Mouse (Mus musculus) embryonic facial prominence, embryonic 13.5 days (tissue): ENCODE results near the gene Fndc5. TPM values are rescaled to one million over a fixed set of nuclear protein-coding genes. Genes with fewer than 3 reads are reported as not detected.

ENCODE experiments used
- ATAC-seq: fragments of 200-750 bp; cut with Nextera tagmentation; 2 replicates; pipeline ENCODE4 v1.8.0; 2017; ENCODE audit warnings: low read depth; ENCODE audit not compliant: insufficient number of reproducible peaks, insufficient read depth, low FRiP score, low TSS enrichment
- H3K27ac ChIP-seq: fragments of 300-500 bp; sonication (generic); 2 replicates; pipeline ENCODE4 v1.5.1; 2015; ENCODE audit warnings: moderate library complexity, mild to moderate bottlenecking, inconsistent platforms
- H3K27me3 ChIP-seq: fragments of 300-500 bp; sonication (generic); 2 replicates; pipeline ENCODE4 v1.6.1; 2015; ENCODE audit warnings: mild to moderate bottlenecking, inconsistent platforms
- H3K36me3 ChIP-seq: fragments of 300-500 bp; sonication (generic); 2 replicates; pipeline ENCODE4 v1.6.1; 2015; ENCODE audit warnings: mild to moderate bottlenecking, inconsistent platforms
- H3K4me1 ChIP-seq: fragments of 300-500 bp; sonication (generic); 2 replicates; pipeline ENCODE4 v1.6.1; 2015; ENCODE audit warnings: inconsistent platforms
- H3K4me2 ChIP-seq: fragments of 300-500 bp; sonication (generic); 2 replicates; pipeline ENCODE4 v1.6.1; 2015; ENCODE audit warnings: moderate library complexity, mild to moderate bottlenecking, inconsistent platforms
- H3K4me3 ChIP-seq: fragments of 300-500 bp; sonication (generic); 2 replicates; pipeline ENCODE4 v1.5.1; 2015; ENCODE audit warnings: mild to moderate bottlenecking, inconsistent platforms
- H3K9ac ChIP-seq: fragments of 300-500 bp; sonication (generic); 2 replicates; pipeline ENCODE4 v1.6.1; 2015; ENCODE audit warnings: mild to moderate bottlenecking, inconsistent platforms
- H3K9me3 ChIP-seq: fragments of 300-500 bp; sonication (generic); 2 replicates; pipeline ENCODE4 v1.6.1; 2016; ENCODE audit warnings: inconsistent platforms
- WGBS: fragments of 180-500 bp; shearing (Covaris S2); methylation state at CpG from one replicate; pipeline ENCODE4 v1.1.7; 2015; ENCODE audit warnings: mixed read lengths; 5-methylcytosine and 5-hydroxymethylcytosine counted together
- polyA plus RNA-seq: library from polyadenylated mRNA; unstranded; fragments of >200 nt; fragmentation: Nextera tagmentation; extraction: Ambion mirVana; gene quantifications from 2 replicates; pipeline ENCODE4 v1.2.1, GENCODE M21; 2015

The Fndc5 gene
- polyA plus RNA-seq, 1 experiment from 2014 or later = 4.7 TPM

- 84% methylated on average over 5 of the region's 5 CpGs for WGBS
- no peak overlapping the region for H3K9ac ChIP-seq
- no peak for ATAC-seq
Observed at GRCm38 (mm10) chr4:129157541-129157940, 20.7 kb downstream of the Fndc5 start.

GRCm38 (mm10) chr4:129158549-129158948 is 21.8 kb downstream of the Fndc5 start:
- H3K9ac ChIP-seq = no peak overlapping the region
- no peaks in the 10 kb centered on the region for H3K27me3 ChIP-seq
- ATAC-seq = no peak
- H3K4me3 ChIP-seq = no peak overlapping the region
- no peaks in the 10 kb centered on the region for H3K4me1 ChIP-seq
- peaks cover 64% of the 10 kb centered on the region for H3K36me3 ChIP-seq
- H3K9me3 ChIP-seq = no peaks in the 10 kb centered on the region
- 79% methylated on average over 3 of the region's 3 CpGs for WGBS
- no peak overlapping the region for H3K27ac ChIP-seq
- no peak overlapping the region for H3K4me2 ChIP-seq

More at GRCm38 (mm10) chr4:129157541-129157940, 20.7 kb downstream of the Fndc5 start:
- no peak overlapping the region for H3K27ac ChIP-seq
- no peaks in the 10 kb centered on the region for H3K4me1 ChIP-seq
- H3K36me3 ChIP-seq = peaks cover 65% of the 10 kb centered on the region
- H3K4me2 ChIP-seq = no peak overlapping the region
- H3K4me3 ChIP-seq = no peak overlapping the region
- H3K9me3 ChIP-seq = no peaks in the 10 kb centered on the region
- H3K27me3 ChIP-seq = no peaks in the 10 kb centered on the region

- no peak overlapping the region for H3K9ac ChIP-seq
- H3K9me3 ChIP-seq = no peaks in the 10 kb centered on the region
- peaks cover 63% of the 10 kb centered on the region for H3K36me3 ChIP-seq
- H3K27ac ChIP-seq = no peak overlapping the region
- H3K27me3 ChIP-seq = no peaks in the 10 kb centered on the region
- no peaks in the 10 kb centered on the region for H3K4me1 ChIP-seq
- H3K4me3 ChIP-seq = no peak overlapping the region
- 94% methylated on average over 1 of the region's 1 CpGs for WGBS
- H3K4me2 ChIP-seq = no peak overlapping the region
- no peak for ATAC-seq
Observed at GRCm38 (mm10) chr4:129161076-129161475, 24.3 kb downstream of the Fndc5 start.

DNA sequence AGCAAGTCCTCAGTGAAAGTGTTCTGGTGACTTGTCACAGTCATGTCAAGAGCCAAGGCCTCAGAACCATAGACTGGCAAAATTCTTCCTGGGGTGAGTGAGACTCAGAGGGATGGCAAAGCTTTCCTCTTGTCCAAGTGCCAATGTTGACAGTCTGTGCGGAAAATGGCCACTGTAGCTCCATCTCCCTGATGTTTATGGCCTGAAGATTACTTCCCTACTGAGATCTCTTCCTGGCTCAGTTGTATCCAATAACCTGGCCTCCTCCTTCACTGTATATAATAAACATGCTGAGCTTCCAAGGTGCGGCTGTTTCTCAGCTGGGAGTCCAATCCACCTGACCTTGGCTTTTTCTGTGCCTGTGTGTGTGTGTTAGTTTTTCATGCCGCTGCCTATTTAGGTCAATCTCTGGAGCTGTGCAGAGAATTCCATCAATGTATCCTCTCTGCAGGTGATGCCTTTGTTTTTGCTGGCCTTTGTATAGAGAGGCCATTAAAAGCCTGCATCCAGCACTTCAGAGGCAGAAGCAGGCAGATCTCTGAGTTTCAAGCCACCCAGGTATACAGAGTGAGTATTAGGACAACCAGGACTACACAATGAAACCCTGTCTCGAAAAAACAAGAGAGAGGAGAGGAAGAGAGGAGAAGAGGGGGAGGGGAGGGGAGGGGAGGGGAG is 24.9 kb downstream of the Fndc5 start:
- no peak overlapping the region for H3K4me3 ChIP-seq
- H3K27ac ChIP-seq = no peak overlapping the region
- 90% methylated on average over 4 of the region's 4 CpGs for WGBS
- no peak for ATAC-seq
- H3K27me3 ChIP-seq = no peaks in the 10 kb centered on the region
- peaks cover 63% of the 10 kb centered on the region for H3K36me3 ChIP-seq
- no peak overlapping the region for H3K9ac ChIP-seq
- no peaks in the 10 kb centered on the region for H3K4me1 ChIP-seq
- H3K9me3 ChIP-seq = no peaks in the 10 kb centered on the region
- no peak overlapping the region for H3K4me2 ChIP-seq

GRCm38 (mm10) chr4:129172529-129172928 is 35.7 kb downstream of the Fndc5 start:
- 71% methylated on average over 1 of the region's 1 CpGs for WGBS
- H3K9me3 ChIP-seq = no peaks in the 10 kb centered on the region
- H3K4me2 ChIP-seq = no peak overlapping the region
- peaks cover 68% of the 10 kb centered on the region for H3K36me3 ChIP-seq
- ATAC-seq = no peak
- no peak overlapping the region for H3K27ac ChIP-seq
- no peaks in the 10 kb centered on the region for H3K27me3 ChIP-seq
- H3K4me1 ChIP-seq = no peaks in the 10 kb centered on the region
- no peak overlapping the region for H3K9ac ChIP-seq
- no peak overlapping the region for H3K4me3 ChIP-seq

- WGBS = 51% methylated on average over 1 of the region's 1 CpGs
- Histone ChIP-seq H3K4me3 (no peak overlapping the region), H3K4me1 (no peaks in the 10 kb centered on the region), H3K27ac (no peak overlapping the region), H3K27me3 (no peaks in the 10 kb centered on the region), H3K4me2 (no peak overlapping the region), H3K36me3 (peaks cover 67% of the 10 kb centered on the region), H3K9ac (no peak overlapping the region), H3K9me3 (no peaks in the 10 kb centered on the region)
- no peak for ATAC-seq
Observed at GRCm38 (mm10) chr4:129179560-129179959, 42.8 kb downstream of the Fndc5 start.

DNA sequence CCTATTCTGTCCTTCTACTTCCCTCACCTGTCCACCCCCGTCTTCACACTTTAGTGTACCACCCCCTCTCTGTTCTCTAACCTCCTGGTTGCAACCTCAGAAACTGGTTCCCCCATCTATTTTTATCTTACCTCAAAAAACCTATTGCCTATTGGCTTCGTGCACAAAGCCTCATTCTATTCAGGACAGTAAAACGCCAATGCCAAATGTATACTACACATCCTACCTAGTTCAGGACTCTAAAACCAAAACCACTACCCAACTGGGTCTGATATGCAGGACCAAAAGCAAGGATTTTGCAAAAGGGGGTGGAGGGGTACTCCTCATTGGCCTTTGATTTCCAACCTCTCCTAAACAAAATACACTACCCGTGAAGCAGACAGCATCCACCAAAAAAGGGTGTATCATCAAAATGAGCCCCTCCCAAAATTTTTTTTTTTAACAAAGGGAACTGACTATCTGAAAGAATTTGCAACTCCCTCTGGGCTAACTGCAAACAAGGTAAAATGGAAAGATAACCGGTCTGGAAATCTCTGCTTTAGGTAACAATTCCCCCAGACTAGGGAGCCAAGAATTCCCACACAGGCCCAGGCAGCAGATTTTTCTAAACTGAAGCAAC is 51.4 kb downstream of the Fndc5 start:
- H3K36me3 ChIP-seq = peaks cover 4% of the 10 kb centered on the region; the same call in 1 of the 2 replicates
- H3K9ac ChIP-seq = peak overlapping the region; percentile 86
- 37% methylated on average over 5 of the region's 5 CpGs for WGBS

GRCm38 (mm10) chr4:129188803-129189541 is 52.2 kb downstream of the Fndc5 start:
- peak; percentile 32; the same call in 1 of the 2 replicates for ATAC-seq
- Histone ChIP-seq H3K9ac (peak overlapping the region; percentile 86), H3K4me3 (peak overlapping the region; percentile 65), H3K36me3 (peaks cover 2% of the 10 kb centered on the region; the same call in 1 of the 2 replicates), H3K27me3 (no peaks in the 10 kb centered on the region), H3K27ac (peak overlapping the region; percentile 94), H3K9me3 (no peaks in the 10 kb centered on the region), H3K4me1 (peaks cover 27% of the 10 kb centered on the region), H3K4me2 (peak overlapping the region; percentile 66)
- under 1% methylated on average over 58 of the region's 74 CpGs for WGBS

More for the DNA sequence above, 51.4 kb downstream of the Fndc5 start:
- Histone ChIP-seq H3K27me3 (no peaks in the 10 kb centered on the region), H3K27ac (peak overlapping the region; percentile 94), H3K4me1 (peaks cover 27% of the 10 kb centered on the region), H3K9me3 (no peaks in the 10 kb centered on the region), H3K4me3 (peak overlapping the region; percentile 65), H3K4me2 (peak overlapping the region; percentile 66)
- ATAC-seq = no peak

DNA sequence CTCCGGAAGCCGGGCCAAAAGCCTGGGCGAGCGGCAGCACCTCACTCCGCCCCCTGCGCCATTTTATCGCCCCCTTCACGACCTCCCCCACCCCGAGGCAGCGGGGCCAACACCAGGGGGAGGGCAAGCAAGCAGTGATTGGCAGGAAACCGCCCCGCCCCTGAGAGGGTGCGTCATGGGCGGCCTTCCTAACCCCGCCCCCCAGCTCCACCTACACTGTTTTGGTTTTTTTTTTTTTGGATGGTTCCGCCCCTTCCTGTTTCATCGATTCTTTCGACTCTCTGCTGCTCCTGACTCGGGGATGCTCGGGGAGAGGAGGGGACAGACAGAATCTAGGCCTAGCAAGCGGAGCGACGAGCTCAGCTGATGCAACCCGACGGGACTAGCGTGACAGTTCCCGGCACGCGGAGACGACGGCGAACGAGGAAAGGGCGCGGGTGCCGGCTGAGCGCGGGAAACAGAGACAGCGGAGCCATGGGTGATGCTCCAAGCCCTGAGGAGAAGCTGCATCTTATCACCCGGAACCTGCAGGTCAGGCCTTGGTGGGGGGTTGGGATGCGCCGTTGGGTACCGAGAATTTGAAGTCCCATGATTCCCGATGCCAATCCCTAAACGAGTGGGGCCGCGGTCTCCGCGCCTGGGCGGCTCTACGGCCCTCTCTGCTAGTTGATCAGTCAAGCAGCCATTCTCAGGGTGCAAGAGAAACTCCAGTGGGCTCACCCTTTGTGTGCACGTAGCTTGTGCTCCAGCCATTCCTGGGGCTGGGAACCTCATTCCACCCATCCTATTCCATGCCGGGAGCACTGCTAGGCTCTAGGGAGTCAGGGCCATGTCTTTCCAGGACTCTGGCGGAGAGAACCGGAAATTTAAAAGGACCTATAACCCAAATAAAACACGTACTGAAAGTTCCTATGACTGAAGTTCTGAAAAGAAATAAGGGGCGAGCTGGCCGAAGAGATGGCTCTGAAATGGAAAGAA is 53.0 kb downstream of the Fndc5 start, which contains the start of the genes S100pbp and Yars:
Gene S100pbp (minus strand): TSS at position 186 of the 978 bp plus-strand sequence.
Gene Yars (plus strand): TSS at position 219 of the 978 bp plus-strand sequence.
- under 1% methylated on average over 57 of the region's 58 CpGs for WGBS
- Histone ChIP-seq H3K9ac (peak within 1 kb of the TSS; percentile 86), H3K27me3 (no peaks in the 10 kb centered on the region), H3K4me2 (peak within 1 kb of the TSS; percentile 86), H3K4me3 (peak within 1 kb of the TSS; percentile 65), H3K36me3 (peaks cover 11% of the 10 kb centered on the region), H3K27ac (peak within 1 kb of the TSS; percentile 94), H3K4me1 (peaks cover 27% of the 10 kb centered on the region), H3K9me3 (no peaks in the 10 kb centered on the region)
- peak; percentile 84 for ATAC-seq

GRCm38 (mm10) chr4:129190538-129190937 is 53.7 kb downstream of the Fndc5 start:
- WGBS = 4% methylated on average over 12 of the region's 12 CpGs
- Histone ChIP-seq H3K27ac (peak overlapping the region; percentile 87; the same call in 1 of the 2 replicates), H3K4me2 (peak overlapping the region; percentile 86), H3K9ac (peak overlapping the region; percentile 79), H3K27me3 (no peaks in the 10 kb centered on the region), H3K9me3 (no peaks in the 10 kb centered on the region), H3K4me1 (peaks cover 27% of the 10 kb centered on the region), H3K36me3 (peaks cover 16% of the 10 kb centered on the region), H3K4me3 (peak overlapping the region; percentile 65)
- ATAC-seq = no peak
